Mouse (Mus musculus) right cerebral cortex, postnatal 14 days (tissue): Measurements from ENCODE around the gene Lgr5.

Experiments
- DNase-seq: peaks from one replicate; pipeline ENCODE4 v3.0.0; 2022

Lgr5 gene

DNA sequence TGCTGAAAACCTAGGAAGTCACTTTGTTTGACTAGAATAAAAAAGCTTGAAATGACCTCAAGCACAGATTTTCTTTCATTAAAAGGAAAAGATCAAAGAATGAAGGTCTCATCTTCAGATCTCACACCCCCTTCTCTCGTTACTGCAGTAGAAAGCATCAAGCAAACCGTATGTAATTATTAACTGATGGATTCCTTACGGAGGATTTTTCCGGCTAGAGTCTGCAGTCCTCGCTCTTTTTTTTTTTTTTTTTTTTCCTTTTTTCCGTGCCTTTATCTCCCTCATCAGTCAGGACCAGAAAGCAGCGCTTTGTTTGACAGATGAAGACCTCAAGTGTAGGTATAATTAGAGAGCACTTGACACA is 93.8 kb downstream of the Lgr5 start:
- DNase-seq = no peak

DNA sequence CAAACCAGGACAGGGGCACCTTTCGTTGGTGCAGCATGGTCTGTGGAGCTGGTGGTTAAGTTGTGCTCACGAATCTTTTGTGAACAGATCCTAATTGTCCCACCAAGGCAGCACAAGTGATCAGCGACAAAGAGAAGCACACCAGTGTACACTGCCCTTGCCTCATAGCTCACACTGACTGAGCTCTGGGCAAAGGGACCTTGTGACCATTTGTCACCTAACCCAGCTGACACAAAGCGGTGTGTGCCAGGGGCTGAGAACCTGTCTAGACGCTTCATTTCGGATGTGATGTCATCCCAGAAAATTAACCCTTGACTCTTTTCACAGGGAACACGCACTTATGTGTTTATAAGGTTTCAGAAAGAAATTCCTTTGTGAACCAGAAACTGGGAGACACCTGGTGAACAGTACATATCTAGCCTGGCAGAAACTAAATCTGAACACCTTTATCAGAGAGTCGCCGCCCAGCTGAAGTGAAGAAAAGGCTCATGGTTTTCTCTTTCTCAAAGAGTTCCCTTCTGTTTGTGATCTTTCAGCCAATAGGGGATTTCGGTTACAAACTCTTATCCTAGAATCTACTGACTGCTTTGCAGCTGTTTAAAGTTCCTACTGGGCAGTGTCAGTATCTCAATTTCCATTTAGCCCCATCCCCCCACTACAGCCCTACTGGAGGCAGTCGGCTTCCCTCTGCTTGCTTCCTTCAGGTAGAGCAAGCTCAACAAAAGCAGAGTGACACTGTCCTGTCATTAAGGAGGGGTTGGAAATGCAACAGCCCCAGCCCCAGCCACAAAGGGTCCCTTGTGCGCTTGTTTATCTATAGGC is 94.4 kb downstream of the Lgr5 start:
- no peak for DNase-seq

DNA sequence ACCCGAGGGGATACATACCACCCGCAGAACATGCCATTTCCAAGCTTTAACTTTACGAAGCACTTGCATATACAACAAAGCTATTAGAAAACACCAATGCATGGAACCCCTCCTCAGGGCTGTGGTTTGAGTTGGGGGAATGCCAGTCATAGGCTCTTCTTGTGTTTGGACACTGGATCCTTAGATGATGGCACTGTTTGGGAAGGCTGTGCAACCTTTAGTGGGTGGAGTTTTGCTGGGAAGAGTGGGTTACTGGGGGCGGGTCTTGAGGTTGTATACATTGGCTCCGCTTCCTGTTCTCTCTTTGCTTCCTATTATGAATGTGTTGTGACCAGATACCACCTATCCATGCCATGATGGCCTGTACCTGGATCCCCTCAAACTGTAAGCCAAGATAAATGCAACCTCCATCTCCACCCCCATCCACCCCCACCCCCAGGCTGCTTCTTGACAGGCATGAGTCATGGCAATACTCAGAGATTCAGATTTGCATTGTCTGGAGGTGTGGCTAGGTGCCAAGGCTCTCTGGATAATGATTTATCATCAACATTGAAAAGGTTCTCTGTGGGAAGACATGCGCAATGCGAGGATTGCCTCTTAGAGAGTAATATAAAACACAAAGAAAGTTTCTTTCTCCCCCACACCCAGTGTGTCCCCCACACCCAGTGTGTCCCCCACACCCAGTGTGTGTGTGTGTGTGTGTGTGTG is 95.6 kb downstream of the Lgr5 start:
- no peak for DNase-seq

DNA sequence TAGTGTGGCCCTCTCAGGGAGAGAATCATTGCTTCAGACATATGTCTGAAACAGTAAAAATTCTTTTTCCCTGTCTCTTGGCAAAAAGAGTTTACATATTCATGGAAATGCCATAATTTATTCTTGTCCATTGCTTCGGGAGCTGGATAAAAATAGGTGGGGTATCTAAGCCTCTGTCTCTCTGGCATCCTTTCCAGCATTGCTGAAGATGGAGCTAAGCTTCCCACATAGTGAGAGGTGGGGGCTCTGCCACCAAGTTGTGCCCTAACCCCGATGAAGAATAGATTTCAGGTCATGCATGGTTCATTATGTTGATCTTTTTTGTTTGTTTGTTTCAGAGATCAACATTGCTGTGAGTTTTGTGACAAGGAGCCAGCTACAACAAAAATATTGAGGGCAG is 102.0 kb downstream of the Lgr5 start:
- DNase-seq = no peak

DNA sequence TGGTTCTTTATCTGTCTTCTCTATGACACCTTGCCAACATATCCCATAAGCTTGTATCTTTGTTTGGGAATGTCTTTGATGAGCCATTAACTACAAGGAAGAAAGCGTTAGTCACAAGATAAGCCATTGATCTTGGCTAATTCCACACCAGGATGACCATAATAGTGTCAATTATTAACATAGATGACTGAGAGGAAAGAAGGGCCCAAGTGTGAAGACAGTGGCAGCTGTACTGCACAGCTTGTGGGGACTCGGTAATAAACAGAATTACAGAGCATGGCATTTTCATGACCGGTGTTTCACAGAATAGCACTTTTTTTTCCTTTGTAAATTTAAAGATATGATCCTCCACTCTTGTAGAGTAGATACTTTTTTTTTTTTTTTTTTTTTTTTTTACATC is 102.9 kb downstream of the Lgr5 start:
- DNase-seq = no peak

DNA sequence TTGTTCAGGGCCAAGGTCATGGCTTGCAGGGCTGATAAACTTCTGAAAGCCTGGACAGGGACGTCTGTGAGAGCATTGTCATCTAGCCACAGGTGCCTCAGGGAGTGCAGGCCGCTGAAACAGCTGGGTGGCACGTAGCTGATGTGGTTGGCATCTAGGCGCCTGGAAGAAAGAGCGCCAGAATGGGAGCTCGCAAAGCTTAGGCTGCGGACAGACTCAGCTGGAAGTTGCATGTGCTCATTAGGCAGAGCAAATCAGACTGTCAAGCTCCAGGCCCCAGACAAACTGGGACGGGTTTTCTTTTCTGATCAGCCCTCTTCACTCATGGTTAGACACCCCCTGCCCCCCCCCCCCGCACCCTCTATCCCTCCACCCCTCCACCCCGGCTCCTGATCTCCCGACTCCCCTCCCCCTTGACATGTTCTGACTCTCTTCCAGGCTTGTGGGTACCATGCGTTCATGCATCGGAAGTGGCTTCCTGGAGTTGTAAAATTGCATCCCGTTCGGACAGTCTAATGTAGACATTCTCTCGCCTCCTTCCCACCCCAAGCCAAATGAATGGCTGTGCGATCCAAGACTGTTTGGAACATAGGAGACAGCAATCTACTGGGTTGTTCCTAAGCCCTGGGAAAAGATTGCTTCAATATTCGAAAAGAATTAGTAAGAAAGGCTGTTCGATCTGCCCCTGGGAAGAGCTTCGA is 109.0 kb downstream of the Lgr5 start:
- DNase-seq = no peak

DNA sequence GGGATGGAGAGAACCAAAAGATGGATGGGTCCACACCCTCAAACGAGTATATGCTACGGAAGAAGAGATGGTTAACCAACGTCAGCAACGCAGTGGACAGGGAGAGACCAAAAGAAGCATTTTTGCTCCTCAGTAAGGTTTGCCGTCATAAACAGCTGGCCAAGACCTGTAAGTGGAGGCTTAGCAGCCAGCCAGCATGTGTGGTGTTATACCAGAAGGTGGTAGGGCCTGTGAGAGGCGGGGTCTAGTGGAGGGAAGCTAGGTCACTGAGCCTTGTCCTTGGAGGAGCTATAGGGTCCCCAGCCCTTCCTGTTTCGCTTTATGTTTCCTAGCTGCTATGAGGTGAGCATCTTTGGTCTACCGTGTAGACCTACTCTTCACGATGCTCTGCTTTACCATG is 111.1 kb downstream of the Lgr5 start:
- no peak for DNase-seq

DNA sequence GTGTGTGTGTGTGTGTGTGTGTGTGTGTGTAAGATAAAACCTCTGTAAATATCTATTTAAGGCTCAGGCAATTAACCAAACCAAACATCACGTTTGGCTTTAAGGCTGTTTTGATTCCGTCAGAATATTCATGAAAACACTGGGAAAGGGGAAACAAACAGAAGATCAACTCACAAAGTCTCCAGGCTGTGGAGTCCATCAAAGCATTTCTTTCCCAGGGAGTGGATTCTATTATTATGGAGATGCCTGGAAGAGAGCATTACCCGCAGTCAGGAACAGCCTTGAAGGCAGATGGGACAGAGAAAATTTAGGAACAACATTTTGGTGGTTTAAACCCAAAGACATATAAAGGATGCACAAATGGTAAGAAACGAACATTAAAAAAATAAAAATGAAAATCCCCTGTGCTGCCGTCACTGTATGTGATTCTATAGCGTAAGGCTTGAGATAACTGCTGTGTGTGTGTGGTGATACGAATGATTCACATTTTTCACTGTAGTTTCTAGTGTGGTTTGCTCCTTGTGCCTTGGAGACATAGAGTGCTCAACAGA is 112.5 kb downstream of the Lgr5 start:
- DNase-seq = no peak

DNA sequence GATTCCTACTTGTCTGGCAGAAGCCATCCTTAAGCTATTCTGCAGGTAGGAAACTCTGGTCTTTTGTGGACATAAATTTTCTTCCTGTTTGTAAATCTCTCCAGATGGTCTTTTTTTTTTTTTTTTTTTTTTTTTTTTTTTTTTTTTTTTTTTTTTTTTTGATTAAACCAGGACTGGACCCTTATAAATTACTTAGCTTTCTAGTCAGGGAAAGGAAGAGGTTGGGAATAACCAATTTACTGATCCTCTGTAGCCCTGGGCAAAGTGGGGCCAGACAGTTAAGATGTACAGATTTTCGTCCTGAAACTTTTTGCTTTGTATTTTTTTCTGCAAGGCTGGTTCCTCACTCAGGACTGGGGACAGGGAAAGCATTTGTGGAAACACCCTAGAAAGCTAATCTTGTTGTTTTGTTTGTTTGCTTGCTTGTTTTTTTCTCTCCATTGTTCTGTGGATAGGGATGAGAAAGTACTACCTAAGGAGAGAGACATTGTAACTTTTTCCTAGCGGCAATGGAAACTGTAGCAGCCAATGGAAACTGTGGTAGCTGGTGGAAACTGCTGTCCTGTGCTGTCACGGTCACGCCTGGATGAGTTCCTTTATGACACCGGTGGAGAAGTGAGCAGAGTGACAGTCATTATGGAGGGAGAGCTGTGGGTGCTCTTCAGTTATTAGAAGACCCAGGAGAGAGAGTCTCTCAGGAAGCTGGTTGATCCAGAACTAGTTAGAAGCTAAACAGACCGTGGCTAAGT is 114.2 kb downstream of the Lgr5 start:
- no peak for DNase-seq

DNA sequence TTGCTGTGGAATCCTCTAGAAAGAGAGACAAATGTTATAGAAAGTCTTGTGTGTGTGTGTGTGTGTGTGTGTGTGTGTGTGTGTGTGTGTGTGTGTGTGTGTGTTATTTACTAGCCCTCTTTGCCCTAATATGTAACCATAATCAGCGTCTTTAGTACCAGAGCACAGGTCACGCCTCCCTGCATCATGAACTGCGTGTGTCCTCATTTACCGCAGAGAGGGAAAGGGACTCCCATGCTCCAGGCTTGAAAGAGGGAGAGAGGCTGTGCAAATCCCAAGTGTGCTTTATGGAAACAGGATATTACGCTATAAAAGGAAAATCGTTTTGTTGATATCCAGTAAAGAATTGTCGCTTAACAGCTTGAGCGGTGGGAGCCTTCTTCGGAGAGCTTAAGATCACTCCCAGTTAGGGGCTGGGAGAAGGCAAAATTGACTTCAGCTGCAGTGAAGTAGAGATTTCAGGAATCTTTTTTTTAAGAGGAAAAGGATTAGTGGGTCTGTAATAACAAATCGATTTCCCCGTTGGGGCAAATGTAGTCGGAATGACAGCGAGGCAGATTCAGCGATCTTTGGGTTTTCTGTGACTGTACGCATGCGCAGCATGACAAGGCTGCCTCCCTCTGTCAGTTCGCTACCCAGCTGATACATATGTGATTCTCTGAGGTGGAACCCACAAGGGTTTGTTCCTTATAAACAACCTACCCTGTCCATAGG is 116.8 kb downstream of the Lgr5 start:
- no peak for DNase-seq

DNA sequence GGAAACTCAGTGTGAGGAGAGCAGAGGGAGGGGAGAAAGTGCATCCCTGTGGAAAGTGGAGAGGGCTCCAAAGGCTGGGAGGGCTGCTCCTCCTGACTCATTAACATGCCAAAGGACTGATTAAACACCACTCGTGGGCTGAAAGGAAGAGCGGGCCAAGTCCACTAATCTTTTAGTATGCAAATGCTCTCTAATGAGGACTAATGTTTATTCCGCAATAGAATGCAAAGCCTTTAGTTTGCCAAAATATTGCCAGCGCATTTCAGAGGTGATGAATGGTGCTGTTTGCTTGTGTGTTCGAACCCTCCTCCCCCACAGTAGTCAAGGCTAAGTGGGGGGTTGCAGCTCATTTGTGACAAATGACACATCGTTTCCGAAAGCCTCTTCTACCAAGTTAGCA is 118.5 kb downstream of the Lgr5 start:
- no peak for DNase-seq

DNA sequence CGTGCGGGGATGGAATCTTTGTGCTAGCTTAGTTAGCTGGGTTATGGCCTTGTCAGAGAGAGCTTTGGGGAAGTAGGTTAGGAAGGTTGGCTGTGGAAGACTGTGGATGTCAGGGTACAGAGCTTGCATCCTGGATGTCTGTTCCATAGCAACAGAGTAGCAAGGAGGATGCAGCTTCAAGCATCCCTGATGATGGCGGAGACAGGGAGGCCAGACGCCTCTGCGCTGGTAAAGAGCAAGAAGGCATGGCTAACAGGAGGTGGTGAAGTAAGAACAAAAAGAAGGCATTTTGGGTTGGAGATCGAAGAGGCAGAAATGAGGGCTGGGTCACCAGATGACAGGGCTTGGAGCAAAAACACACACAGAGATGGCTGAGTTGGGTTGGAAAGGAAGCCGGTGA is 118.9 kb downstream of the Lgr5 start:
- DNase-seq = no peak

DNA sequence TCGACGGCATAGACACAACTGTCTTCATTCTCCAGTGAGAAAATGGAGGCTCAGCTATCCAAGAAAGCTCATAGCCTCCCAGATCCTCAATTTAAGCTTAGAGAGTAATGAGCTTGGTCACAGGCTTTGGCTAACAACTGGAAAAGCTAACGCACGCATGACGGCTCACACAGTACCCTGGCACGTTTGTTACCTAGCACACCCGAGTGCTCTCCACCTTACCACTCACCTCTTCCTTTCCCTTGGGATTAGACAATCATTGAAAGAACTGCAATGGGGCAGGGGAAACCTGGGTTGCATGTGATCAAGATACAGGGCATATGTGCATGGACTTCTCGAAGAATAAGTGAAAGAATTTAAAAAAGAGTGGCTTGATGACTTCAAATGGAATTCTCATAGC is 119.6 kb downstream of the Lgr5 start:
- no peak for DNase-seq

DNA sequence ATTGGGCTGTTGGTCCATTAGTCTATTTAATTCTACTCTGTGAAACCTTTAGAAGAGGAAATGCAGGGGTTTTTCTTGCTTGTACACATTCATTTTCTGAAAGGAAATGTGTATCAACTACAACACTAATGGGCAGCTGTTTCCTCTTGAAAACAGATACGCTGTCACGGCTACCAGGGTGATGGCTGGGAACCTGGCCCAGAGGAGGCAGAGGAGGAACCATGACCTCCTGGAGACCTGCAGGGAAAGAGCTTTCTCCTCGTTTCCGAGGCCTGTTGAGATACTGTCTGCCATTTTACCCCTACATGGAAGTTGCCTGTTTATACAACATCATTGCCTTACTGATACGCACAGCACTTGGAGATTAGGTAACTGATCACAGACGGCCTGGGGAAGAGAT is 121.8 kb downstream of the Lgr5 start:
- no peak for DNase-seq

DNA sequence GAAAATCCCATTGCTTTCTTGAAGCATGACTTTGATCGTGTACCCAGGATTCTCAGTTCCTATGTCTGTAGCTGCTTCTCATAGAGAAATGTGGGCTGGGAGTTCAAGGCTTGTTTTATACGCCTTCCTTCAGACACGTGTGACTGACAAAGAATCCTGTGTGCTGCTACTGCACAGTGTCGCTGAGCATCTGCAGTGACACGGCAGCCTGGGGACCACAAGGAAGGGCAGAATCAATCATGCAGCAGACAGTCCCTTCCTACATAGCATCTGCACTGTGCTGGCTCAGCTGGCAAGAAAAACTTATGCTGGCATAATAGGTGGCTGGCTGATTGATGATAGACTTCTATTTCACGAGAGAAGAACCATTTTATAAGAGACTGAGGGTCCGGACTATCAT is 122.5 kb downstream of the Lgr5 start:
- DNase-seq = no peak

DNA sequence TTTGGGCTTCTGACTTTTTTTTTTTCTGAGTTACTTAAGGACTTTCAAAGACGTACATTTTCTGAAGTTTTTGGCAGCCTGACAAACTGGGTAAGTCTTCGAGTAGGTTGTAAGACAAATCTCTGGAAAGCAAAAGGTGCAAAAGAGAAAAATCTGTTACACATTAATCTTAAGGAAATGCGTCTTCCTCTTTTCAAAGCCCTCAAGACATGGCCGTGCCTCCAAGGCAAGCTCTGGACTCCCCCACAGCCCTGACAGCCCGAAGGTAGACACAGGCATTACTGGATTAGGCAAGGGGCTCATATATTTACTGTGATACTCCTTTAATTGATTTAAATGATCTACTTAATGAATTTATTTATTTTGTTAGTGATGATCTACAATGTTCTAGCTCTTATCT is 124.9 kb downstream of the Lgr5 start:
- DNase-seq = no peak

DNA sequence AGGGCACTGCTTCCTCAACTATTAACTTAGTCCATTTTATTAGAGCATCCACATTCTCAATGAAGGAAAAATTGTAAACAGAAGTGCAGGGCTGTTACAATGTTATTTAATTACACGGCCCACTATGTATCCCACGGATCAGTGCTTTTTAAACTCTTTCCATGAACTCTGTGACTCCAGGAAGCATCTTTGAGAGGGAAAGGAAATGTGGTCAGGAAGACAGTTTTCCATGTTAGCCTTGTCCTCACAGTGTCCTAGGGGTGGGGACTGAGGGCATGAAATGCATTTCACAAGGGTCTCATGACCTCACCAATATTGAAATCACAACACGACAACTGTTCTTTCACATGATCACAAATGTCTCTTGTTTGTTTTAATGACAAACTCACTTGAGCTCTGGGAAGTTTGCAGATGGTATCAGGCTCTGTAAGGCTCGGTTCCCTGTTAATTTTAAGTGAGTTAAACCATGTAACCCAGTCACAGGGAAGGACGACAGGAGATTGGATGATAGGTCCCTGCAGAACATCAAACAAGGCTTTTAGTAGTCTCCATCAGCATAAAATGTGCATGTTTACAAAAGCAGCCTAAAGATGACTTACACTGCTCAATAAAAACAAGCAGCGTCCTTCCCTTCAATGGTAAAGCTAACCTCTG is 130.1 kb downstream of the Lgr5 start:
- no peak for DNase-seq

DNA sequence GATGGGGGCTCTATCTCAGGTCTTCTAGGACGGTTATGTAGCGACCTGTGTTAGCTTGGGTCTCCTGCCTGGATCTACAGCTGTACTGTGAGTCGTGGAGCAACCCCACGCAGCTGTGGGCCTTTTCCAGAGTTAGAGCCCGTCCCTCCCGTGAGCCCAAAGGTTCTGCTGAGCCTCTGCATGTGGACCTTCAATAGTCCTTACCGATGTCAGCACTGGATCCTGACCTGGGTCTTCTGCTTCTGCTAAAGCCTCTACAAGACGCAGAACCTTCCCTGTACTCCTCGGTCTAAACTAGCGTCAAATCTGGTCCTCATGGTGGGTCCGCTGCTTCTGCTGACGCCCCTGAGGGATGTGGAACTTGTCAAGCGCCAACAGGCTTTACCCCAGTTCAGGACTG is 139.0 kb downstream of the Lgr5 start:
- DNase-seq = no peak

DNA sequence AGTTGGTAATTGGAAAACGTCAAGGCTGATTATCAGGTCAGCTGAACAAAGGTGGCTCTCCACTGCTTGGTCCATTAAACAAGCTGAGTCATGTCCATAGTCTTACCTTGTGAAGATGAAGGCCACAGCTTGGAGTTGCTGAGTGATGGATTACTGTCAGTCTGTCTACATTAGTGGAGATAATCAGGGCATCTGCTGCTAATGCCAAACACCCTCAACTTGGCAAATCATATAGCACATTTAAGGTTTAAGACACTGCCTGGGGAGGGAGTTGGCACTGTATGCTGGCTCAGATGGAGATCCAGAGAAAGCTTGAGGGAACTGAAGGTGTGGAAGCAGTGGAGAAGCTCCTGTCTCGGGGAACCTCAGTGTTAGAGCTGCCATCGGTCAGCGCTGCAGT is 150.3 kb downstream of the Lgr5 start:
- DNase-seq = no peak

DNA sequence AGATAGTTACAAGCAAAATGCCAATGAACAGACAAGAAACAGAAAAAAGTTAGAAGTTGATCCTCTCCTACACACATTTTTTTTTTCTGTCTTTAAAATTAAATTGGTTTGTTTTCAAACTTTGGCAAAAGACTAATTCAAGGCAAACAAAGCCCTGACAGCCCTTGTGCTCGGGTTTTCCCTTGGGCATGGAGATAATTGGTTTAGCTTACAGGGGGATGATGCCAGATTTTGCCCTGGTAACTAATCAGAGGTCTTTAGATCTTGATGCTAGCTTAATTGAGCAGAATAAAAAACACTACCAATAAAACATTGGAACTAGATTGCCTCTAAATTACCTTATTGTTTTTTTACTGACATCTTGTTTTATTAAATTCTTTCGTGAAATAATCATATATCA is 162.2 kb downstream of the Lgr5 start:
- no peak for DNase-seq

DNA sequence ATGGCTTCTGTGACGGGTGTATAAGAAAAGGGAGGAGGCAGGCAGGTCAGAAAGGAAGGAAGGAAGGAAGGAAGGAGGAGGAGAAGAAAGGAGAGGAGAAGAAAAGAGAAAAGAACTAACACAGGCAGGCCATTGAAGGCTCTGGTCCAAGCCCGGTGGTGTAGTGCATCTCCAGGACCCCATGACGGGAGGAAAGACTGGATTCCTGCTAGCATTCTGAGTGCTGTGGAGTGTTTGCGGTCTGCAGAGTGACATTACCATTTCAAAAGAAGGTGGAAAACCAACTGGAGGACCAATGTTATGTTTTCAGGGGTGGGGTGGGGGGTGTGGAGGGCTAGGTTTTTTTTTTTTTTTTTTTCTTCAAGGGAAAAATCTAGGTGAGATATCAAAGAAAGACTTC is 165.6 kb downstream of the Lgr5 start:
- no peak for DNase-seq

DNA sequence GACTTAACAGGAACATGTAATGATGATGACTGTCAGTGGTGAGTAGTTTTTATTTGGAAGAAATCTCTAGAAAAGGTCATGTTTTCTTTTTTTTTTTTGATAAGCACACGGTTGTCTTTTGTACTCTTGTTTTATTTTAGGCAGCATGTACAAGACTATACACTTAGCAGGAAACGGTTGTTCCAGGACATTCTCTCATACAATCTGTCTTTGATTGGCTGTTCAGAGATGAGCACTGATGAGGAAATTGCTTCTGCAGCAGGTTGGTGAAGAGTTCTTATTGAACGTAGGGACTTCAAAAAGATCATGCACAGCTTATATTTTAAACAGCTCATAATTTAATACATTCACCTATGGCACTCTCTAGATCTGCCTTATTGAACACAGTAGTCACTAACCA is 173.5 kb downstream of the Lgr5 start:
- no peak for DNase-seq
